Mouse (Mus musculus) heart, embryonic 16.5 days (tissue): ENCODE measurements around the gene Zfp94. TPM values are rescaled to one million over a fixed set of nuclear protein-coding genes. Genes with fewer than 3 reads are reported as not detected.

Source experiments
- ATAC-seq: fragments of 200-750 bp; cut with Nextera tagmentation; replicated peaks from 2 replicates; pipeline ENCODE4 v1.8.0; 2017; ENCODE audit warnings: moderate number of reproducible peaks; ENCODE audit not compliant: insufficient read depth, low FRiP score; ENCODE audit errors: extremely low read depth
- H3K27ac ChIP-seq: fragments of 300-500 bp; sonication (generic); 2 replicates; pipeline ENCODE4 v1.5.1; 2014; ENCODE audit warnings: mild to moderate bottlenecking, low read length, control low read depth, moderate library complexity
- H3K27me3 ChIP-seq: fragments of 300-500 bp; sonication (generic); 2 replicates; pipeline ENCODE4 v1.6.1; 2014; ENCODE audit warnings: low read length, mixed read lengths; ENCODE audit not compliant: control insufficient read depth, insufficient read depth
- H3K36me3 ChIP-seq: fragments of 300-500 bp; sonication (generic); 2 replicates; pipeline ENCODE4 v1.6.1; 2014; ENCODE audit not compliant: control insufficient read depth, insufficient read depth
- H3K4me1 ChIP-seq: fragments of 300-500 bp; sonication (generic); 2 replicates; pipeline ENCODE4 v1.6.1; 2014; ENCODE audit warnings: low read length, mixed read lengths; ENCODE audit not compliant: control insufficient read depth, insufficient read depth
- H3K4me2 ChIP-seq: fragments of 300-500 bp; sonication (generic); 2 replicates; pipeline ENCODE4 v1.6.1; 2014; ENCODE audit warnings: low read depth, mild to moderate bottlenecking, control low read depth, low read length
- H3K4me3 ChIP-seq: fragments of 300-500 bp; sonication (generic); 2 replicates; pipeline ENCODE4 v1.5.1; 2014; ENCODE audit warnings: mild to moderate bottlenecking, control low read depth, low read length
- H3K9ac ChIP-seq: fragments of 300-500 bp; sonication (generic); 2 replicates; pipeline ENCODE4 v1.6.1; 2014; ENCODE audit warnings: low read length, control low read depth
- H3K9me3 ChIP-seq: fragments of 300-500 bp; sonication (generic); replicated peaks from 2 replicates; pipeline ENCODE4 v1.6.1; 2016; ENCODE audit warnings: low read length; ENCODE audit not compliant: control insufficient read depth
- WGBS: fragments of 180-500 bp; shearing (Covaris S2); extraction: QIAGEN DNeasy Blood & Tissue Kit; methylation state at CpG from one replicate; pipeline ENCODE4 v1.1.7; 2014; 5-methylcytosine and 5-hydroxymethylcytosine counted together
- polyA plus RNA-seq: library from polyadenylated mRNA; unstranded; fragments of >200 nt; fragmentation: Nextera tagmentation; extraction: Ambion mirVana; gene quantifications from 2 replicates; pipeline ENCODE4 v1.2.1, GENCODE M21; 2015

The Zfp94 gene
- polyA plus RNA-seq, 1 experiment from 2014 or later: 5.1 TPM

GRCm38 (mm10) chr7:24270288-24270672 lies 46.2 kb downstream of the Zfp94 start, which contains the start of gene Zfp93:
Zfp93 (plus strand) TSS chr7:24270420.
- Histone ChIP-seq H3K4me1 (no peaks in the 10 kb centered on the region), H3K9me3 (no peaks in the 10 kb centered on the region), H3K4me3 (peak within 1 kb of the TSS; percentile 84), H3K27ac (peak within 1 kb of the TSS; percentile 73), H3K36me3 (peaks cover 18% of the 10 kb centered on the region), H3K27me3 (no peaks in the 10 kb centered on the region), H3K9ac (peak within 1 kb of the TSS; percentile 88), H3K4me2 (peak within 1 kb of the TSS; percentile 92)
- ATAC-seq: peak; percentile 92
- WGBS: under 1% methylated on average over 12 of the region's 12 CpGs

DNA sequence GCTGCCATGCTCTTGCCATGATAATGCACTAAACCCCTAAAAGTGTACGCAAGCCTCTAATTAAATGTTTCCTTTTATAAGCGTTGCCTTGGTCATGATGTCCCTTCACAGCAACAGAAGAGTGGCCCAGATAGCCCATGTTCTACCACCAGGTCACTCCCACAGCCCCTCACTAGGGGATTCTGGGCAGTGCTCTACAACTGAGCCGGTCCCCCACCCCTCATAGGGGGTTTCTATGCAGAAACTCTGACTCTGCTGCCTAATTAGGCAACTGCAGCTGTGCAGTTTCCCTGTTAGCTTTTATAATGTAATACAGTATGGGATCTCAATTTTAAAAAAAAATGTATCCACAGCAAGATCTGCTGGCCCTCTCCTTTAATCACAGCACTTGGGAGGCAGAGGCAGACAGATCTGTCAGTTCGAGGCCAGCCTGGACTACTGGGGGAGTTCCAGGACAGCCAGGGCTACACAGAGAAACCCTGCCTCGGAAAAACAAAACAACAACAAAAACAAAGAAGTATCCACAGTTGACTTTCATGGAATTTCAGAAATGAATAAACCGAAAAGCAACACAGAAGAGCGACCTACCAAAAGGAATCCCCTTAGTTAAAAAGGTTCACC lies 46.7 kb downstream of the Zfp94 start:
- ATAC-seq: peak; percentile 23; the same call in 1 of the 2 replicates
- Histone ChIP-seq H3K9ac (peak overlapping the region; percentile 88), H3K36me3 (peaks cover 13% of the 10 kb centered on the region), H3K4me2 (peak overlapping the region; percentile 92), H3K4me1 (no peaks in the 10 kb centered on the region), H3K9me3 (no peaks in the 10 kb centered on the region), H3K27me3 (no peaks in the 10 kb centered on the region), H3K27ac (no peak overlapping the region), H3K4me3 (peak overlapping the region; percentile 84)
- 32% methylated on average over 7 of the region's 7 CpGs for WGBS

DNA sequence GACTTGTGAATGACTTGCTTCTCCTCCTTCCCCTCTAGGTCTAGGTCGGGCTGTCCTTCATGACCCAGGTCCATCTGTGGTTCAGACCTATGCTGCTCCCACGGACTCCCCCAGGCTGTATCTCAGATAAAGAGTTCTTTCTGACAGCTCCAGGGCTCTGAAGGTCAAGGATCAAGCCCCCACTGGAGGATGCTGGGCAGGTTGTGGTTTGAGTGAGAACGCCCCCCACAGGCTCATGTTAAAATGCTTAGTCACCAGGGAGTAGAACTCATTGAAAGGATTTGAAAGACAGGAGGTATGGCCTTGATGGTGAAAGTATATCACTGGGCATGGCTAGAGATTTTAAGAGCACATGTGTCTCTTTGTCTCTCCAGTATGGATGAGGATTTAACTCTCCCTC lies 47.2 kb downstream of the Zfp94 start:
- no peak overlapping the region for H3K9ac ChIP-seq
- H3K27me3 ChIP-seq: no peaks in the 10 kb centered on the region
- no peak for ATAC-seq
- no peak overlapping the region for H3K4me3 ChIP-seq
- no peak overlapping the region; the same call in 1 of the 2 replicates for H3K4me2 ChIP-seq
- H3K9me3 ChIP-seq: no peaks in the 10 kb centered on the region
- WGBS: 66% methylated on average over 3 of the region's 3 CpGs
- H3K36me3 ChIP-seq: peaks cover 8% of the 10 kb centered on the region
- H3K4me1 ChIP-seq: no peaks in the 10 kb centered on the region
- H3K27ac ChIP-seq: no peak overlapping the region

DNA sequence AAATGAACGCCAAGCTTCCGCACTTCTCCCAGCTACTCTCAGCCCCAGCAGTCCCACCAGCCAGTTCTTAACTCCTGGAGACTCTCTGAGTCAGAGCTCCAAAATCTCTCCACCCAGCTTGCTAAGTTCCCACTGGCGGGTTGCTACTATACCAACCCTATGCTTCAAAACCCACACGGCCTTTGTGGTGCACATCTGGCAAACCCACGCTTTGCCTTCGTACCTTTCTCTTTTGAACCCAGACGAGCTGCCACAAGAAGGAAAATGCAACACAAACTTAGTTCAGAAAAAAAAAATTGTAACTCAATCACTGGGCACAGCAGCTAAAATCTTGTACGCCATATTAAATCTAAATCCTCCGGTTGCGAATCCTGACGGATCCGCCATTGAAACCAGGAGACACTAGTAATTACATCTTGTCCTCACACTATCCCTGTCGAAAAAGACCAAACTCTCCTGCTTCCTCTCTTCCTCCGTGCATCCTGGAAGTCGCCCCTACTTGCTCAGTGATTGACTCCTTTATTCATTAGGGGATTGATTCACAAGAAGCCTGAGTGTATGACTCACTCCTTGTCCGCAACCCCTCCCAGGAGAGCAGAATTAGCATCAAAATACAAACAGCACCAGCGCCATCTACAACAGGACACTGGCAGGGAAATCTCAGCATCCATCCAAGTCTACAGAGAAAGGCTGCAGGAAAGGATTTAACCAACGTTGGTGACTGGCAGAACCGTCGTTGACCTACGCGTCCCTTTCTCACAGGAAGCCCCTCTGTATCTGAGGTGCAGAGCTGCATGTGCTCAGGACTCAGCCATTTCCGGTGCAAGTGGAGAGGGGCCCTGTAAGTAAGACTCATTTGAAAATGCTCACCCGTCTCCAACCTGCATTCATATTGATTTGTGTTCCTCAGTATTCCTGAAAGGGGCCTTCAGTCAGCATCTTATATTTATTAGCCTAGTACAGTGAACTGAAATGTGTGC lies 48.0 kb downstream of the Zfp94 start:
- H3K27ac ChIP-seq: no peak overlapping the region
- H3K9me3 ChIP-seq: no peaks in the 10 kb centered on the region
- WGBS: 68% methylated on average over 24 of the region's 24 CpGs
- no peak for ATAC-seq
- H3K36me3 ChIP-seq: 0 out of 2 replicates have a peak, but pooled peaks cover under 1% of the 10 kb centered on the region
- no peak overlapping the region for H3K4me2 ChIP-seq
- H3K27me3 ChIP-seq: no peaks in the 10 kb centered on the region
- no peak overlapping the region for H3K9ac ChIP-seq
- H3K4me3 ChIP-seq: no peak overlapping the region
- H3K4me1 ChIP-seq: no peaks in the 10 kb centered on the region

GRCm38 (mm10) chr7:24260000-24260312 lies 56.5 kb downstream of the Zfp94 start:
- Histone ChIP-seq H3K9ac (no peak overlapping the region), H3K36me3 (peaks cover 7% of the 10 kb centered on the region; the same call in 1 of the 2 replicates), H3K27me3 (no peaks in the 10 kb centered on the region), H3K4me3 (no peak overlapping the region), H3K4me2 (no peak overlapping the region), H3K4me1 (0 out of 2 replicates have a peak, but pooled peaks cover 2% of the 10 kb centered on the region), H3K9me3 (no peaks in the 10 kb centered on the region), H3K27ac (no peak overlapping the region)
- no peak for ATAC-seq
- 81% methylated on average over 4 of the region's 4 CpGs for WGBS

- Histone ChIP-seq H3K4me3 (no peak overlapping the region), H3K36me3 (peaks cover 7% of the 10 kb centered on the region; the same call in 1 of the 2 replicates), H3K4me2 (no peak overlapping the region), H3K27me3 (no peaks in the 10 kb centered on the region), H3K9me3 (no peaks in the 10 kb centered on the region), H3K9ac (no peak overlapping the region), H3K4me1 (0 out of 2 replicates have a peak, but pooled peaks cover 2% of the 10 kb centered on the region), H3K27ac (no peak overlapping the region)
- ATAC-seq: no peak
- 87% methylated on average over 13 of the region's 13 CpGs for WGBS
Measured at GRCm38 (mm10) chr7:24259306-24259999, 57.0 kb downstream of the Zfp94 start.

GRCm38 (mm10) chr7:24254633-24255474 lies 61.6 kb downstream of the Zfp94 start, which contains the start of gene Zfp108:
Zfp108 (plus strand) TSS chr7:24254794.
- Histone ChIP-seq H3K27ac (no peak within 1 kb of the TSS), H3K36me3 (no peaks in the 10 kb centered on the region; the same call in 1 of the 2 replicates), H3K27me3 (no peaks in the 10 kb centered on the region), H3K4me1 (0 out of 2 replicates have a peak, but pooled peaks cover 2% of the 10 kb centered on the region), H3K9ac (peak within 1 kb of the TSS; percentile 83), H3K9me3 (no peaks in the 10 kb centered on the region), H3K4me2 (peak within 1 kb of the TSS; percentile 82), H3K4me3 (peak within 1 kb of the TSS; percentile 69)
- 18% methylated on average over 21 of the region's 21 CpGs for WGBS
- ATAC-seq: peak; percentile 90
